Mouse (Mus musculus) T-cell, adult 2 months (primary cell): ENCODE measurements around the gene Gcnt7.

Source experiments
- DNase-seq: peaks from one replicate; pipeline ENCODE4 v3.0.0; 2022; ENCODE audit warnings: low spot score

The Gcnt7 gene

DNA sequence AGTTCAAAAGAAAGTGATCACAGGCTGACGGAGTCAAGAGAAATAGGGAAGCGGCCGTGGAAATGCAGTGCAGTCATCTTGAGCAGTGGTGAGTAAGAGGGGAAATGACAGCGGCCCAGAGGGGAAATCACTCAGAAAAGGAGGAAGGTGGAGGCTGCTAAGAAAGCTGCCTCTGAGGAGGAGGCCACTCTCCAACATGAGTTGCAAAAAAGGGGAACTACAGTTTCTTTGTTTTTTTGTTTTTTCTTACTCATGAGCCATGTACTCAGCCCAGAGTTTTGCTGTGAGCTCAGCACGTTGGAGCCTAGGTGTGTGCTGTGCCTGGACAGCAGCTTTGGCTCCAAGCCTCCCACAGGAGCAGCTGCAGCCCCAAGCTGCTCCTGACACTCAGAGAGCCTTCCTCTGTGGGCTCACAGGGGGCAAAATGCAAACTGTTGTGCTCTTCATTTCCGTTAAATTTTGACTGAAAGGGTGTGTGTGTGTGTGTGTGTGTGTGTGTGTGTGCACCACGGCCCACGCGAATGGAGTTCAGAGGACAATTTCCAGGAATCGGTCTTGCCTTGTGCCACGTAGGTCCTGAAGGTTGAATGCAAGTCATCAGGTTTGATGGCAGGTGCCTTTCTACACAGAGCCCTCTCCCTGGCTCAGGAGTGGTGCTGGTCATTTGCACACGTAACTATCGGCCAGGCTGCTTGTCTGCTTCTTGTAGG is 57.1 kb downstream of the Gcnt7 start:
- DNase-seq, result peak; percentile 39
